Mouse (Mus musculus) thymus, adult 2 months (tissue): ENCODE data around the gene Pcgf5.

ENCODE experiments used
- CTCF ChIP-seq: fragments of 200-500 bp; IDR thresholded peaks from 2 replicates; pipeline ENCODE4 v1.5.1; 2012; ENCODE audit warnings: mild to moderate bottlenecking, control low read depth, low read length, moderate library complexity, borderline replicate concordance; ENCODE audit not compliant: control insufficient read depth, poor library complexity, insufficient read depth; ENCODE audit errors: extremely low read depth
- POLR2A ChIP-seq: fragments of 200-500 bp; IDR thresholded peaks from 2 replicates; pipeline ENCODE4 v1.6.1; 2012; ENCODE audit warnings: mild to moderate bottlenecking, low read length, control low read depth, moderate library complexity; ENCODE audit not compliant: control insufficient read depth, poor library complexity, insufficient read depth; ENCODE audit errors: extremely low read depth

DNA sequence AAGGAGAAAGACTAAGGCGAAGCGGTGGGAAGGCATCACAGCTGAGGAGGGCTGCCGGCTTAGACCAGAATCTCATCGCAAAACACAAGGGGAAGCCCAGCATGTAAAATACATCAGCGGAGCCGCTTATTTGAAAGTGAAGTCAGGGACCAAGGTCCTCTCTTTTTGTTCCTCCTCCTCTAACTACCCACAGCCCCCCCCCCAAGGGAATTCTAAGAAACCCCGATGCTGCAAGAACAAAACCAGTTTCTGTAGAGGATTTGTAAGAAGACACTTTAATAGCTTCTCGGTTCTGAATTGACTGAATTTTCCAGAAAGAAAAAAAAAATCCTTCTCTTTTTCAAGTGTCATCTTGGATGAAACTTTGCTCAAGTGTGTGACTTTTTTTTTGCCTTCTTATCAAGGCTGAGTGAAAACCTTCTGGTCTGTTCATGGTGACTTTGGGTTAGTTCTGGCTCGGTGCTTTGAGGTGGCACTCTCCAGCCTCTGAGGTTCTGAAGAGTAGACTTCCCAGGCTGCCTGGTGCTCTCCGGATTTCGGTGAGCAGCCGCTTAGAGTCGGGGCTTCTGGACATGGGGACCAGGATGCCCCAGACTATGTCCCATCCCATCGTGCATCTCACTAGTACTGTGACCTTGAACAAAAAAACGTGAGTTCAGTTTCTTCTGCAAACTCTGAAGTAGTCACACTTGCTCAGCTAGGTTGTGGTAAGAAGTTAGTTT lies 30.6 kb downstream of the Pcgf5 start:
- TF ChIP-seq CTCF = no peak
- no peak for TF ChIP-seq POLR2A
